Mouse (Mus musculus) lung, adult 2 months (tissue): Measurements from ENCODE around the gene Gm11060. TPM values are rescaled to one million over a fixed set of nuclear protein-coding genes. Genes with fewer than 3 reads are reported as not detected.

Experiments
- DNase-seq: peaks from one replicate; pipeline ENCODE4 v3.0.0; 2022
- H3K4me1 ChIP-seq: fragments of 200-500 bp; 2 replicates; pipeline ENCODE4 v1.6.1; 2011; ENCODE audit warnings: low read length; ENCODE audit not compliant: control insufficient read depth, insufficient read depth
- H3K4me3 ChIP-seq: fragments of 200-500 bp; replicated peaks from 2 replicates; pipeline ENCODE3; 2011; ENCODE audit warnings: low read depth, mild to moderate bottlenecking, control low read depth, low read length; ENCODE audit errors: extremely low read depth
- CTCF ChIP-seq: fragments of 200-500 bp; IDR thresholded peaks from 2 replicates; pipeline ENCODE4 v1.5.1; 2011; ENCODE audit warnings: mild to moderate bottlenecking, low read length, control low read depth; ENCODE audit not compliant: insufficient read depth
- POLR2A ChIP-seq: fragments of 200-500 bp; IDR thresholded peaks from 2 replicates; pipeline ENCODE4 v1.6.1; 2011; ENCODE audit warnings: low read depth, mild to moderate bottlenecking, control low read depth, low read length, borderline replicate concordance; ENCODE audit errors: extremely low read depth
- WGBS: fragments of 180-500 bp; shearing (Covaris S2); methylation state at CpG from one replicate; pipeline ENCODE4 v1.1.7; 2018; 5-methylcytosine and 5-hydroxymethylcytosine counted together
- polyA plus RNA-seq: library from polyadenylated mRNA; depleted of rRNA; stranded (reverse); fragments of >200 nt; gene quantifications from 2 replicates; pipeline ENCODE4 v1.2.3, GENCODE M21; 2012

Gm11060 gene
- polyA plus RNA-seq, 1 experiment, result not detected

- no peak for DNase-seq
- no peak overlapping the region for H3K4me3 ChIP-seq
- WGBS, result 29% methylated on average over 6 of the region's 6 CpGs
- no peaks in the 10 kb centered on the region for H3K4me1 ChIP-seq
- TF ChIP-seq POLR2A, result no peak
- peak; percentile 42; the same call in 1 of the 2 replicates for TF ChIP-seq CTCF
These were observed 16.9 kb downstream of the Gm11060 start for GRCm38 (mm10) chr2:105108703-105109158.

- TF ChIP-seq CTCF (no peak), POLR2A (no peak)
- Histone ChIP-seq H3K4me3 (no peak overlapping the region), H3K4me1 (no peaks in the 10 kb centered on the region; the same call in 1 of the 2 replicates)
- DNase-seq, result no peak
- WGBS, result 30% methylated on average over 9 of the region's 9 CpGs
These were observed 22.3 kb downstream of the Gm11060 start for GRCm38 (mm10) chr2:105114074-105114473.

- 50% methylated on average over 8 of the region's 8 CpGs for whole genome bisulfite sequencing
- H3K4me3 ChIP-seq, result no peak overlapping the region
- no peak for TF ChIP-seq CTCF
- TF ChIP-seq POLR2A, result no peak
- no peak for DNase-seq
- H3K4me1 ChIP-seq, result no peaks in the 10 kb centered on the region; the same call in 1 of the 2 replicates
These were observed 25.9 kb downstream of the Gm11060 start for GRCm38 (mm10) chr2:105117669-105118068.

- Histone ChIP-seq H3K4me3 (no peak overlapping the region), H3K4me1 (peaks cover 1% of the 10 kb centered on the region; the same call in 1 of the 2 replicates)
- no peak for DNase-seq
- no peak for TF ChIP-seq CTCF
- no peak for TF ChIP-seq POLR2A
- WGBS, result 21% methylated on average over 8 of the region's 8 CpGs
These were observed 30.4 kb downstream of the Gm11060 start for GRCm38 (mm10) chr2:105122216-105122615.

GRCm38 (mm10) chr2:105122886-105123285 is 31.1 kb downstream of the Gm11060 start:
- DNase-seq, result no peak
- no peak overlapping the region for H3K4me3 ChIP-seq
- peaks cover 4% of the 10 kb centered on the region; the same call in 1 of the 2 replicates for H3K4me1 ChIP-seq
- TF ChIP-seq POLR2A (no peak), CTCF (no peak)
- WGBS, result 4% methylated on average over 27 of the region's 27 CpGs

GRCm38 (mm10) chr2:105123431-105123830 is 31.6 kb downstream of the Gm11060 start:
- no peak for DNase-seq
- TF ChIP-seq POLR2A, result no peak
- no peak for TF ChIP-seq CTCF
- H3K4me3 ChIP-seq, result no peak overlapping the region
- WGBS, result 9% methylated on average over 8 of the region's 8 CpGs
- H3K4me1 ChIP-seq, result peaks cover 4% of the 10 kb centered on the region; the same call in 1 of the 2 replicates

GRCm38 (mm10) chr2:105123881-105124280 is 32.1 kb downstream of the Gm11060 start:
- Histone ChIP-seq H3K4me3 (no peak overlapping the region), H3K4me1 (peaks cover 4% of the 10 kb centered on the region; the same call in 1 of the 2 replicates)
- TF ChIP-seq CTCF, result no peak
- TF ChIP-seq POLR2A, result no peak
- DNase-seq, result no peak
- WGBS, result 10% methylated on average over 9 of the region's 9 CpGs

- H3K4me3 ChIP-seq, result no peak overlapping the region
- no peak for TF ChIP-seq CTCF
- H3K4me1 ChIP-seq, result peaks cover 4% of the 10 kb centered on the region; the same call in 1 of the 2 replicates
- 5% methylated on average over 7 of the region's 7 CpGs for WGBS
- DNase-seq, result no peak
These were observed 32.6 kb downstream of the Gm11060 start for GRCm38 (mm10) chr2:105124391-105124790.

GRCm38 (mm10) chr2:105125205-105125604 is 33.4 kb downstream of the Gm11060 start:
- no peak overlapping the region for H3K4me3 ChIP-seq
- WGBS, result 4% methylated on average over 8 of the region's 8 CpGs
- no peak for DNase-seq
- H3K4me1 ChIP-seq, result peaks cover 4% of the 10 kb centered on the region; the same call in 1 of the 2 replicates
- TF ChIP-seq CTCF (no peak), POLR2A (no peak)

- 10% methylated on average over 15 of the region's 15 CpGs for WGBS
- Histone ChIP-seq H3K4me3 (no peak overlapping the region), H3K4me1 (peaks cover 4% of the 10 kb centered on the region; the same call in 1 of the 2 replicates)
- no peak for DNase-seq
- TF ChIP-seq POLR2A (no peak), CTCF (no peak)
These were observed 33.8 kb downstream of the Gm11060 start for GRCm38 (mm10) chr2:105125641-105126040.
